In the genomic region with DNA sequence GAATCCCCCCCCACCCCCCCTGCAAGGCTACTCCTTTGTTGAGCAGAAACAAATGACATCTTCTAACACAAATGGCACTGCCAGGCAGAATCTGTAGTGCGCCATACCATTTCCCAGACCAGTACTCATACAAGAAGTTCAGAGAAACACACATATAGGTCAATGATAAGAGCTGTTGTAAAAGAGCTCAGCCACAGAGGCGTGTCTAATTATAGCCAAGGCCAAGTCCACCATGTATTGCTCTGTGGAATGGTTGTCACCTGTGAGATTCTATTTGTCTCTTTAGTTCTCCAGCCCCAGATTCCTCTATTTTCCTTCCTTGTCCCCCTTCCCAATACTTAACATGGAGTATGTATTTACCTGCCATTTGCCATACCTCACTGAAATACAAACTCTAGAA, we compare ENCODE assay signal across 21 mouse cellular contexts.
"Had no signal": no experiment of that assay in that cellular context is flagged by ENCODE, and none has a peak within 500 bp of the region (broad histone marks: within the 10 kb centered on the region; RNA-seq: fewer than 3 reads in every experiment).

No protein-coding gene starts in this region.

- ATAC-seq: forebrain, postnatal 0 days; hindbrain, postnatal 0 days had no signal

- H3K36me3 ChIP-seq: heart, embryonic 10.5 days; heart, embryonic 12.5 days; hindbrain, embryonic 13.5 days; hindbrain, embryonic 15.5 days; limb, embryonic 13.5 days; limb, embryonic 15.5 days had no signal

- H3K27ac ChIP-seq: heart, embryonic 10.5 days; hindbrain, embryonic 13.5 days; hindbrain, embryonic 15.5 days; hindbrain, postnatal 0 days; layer of hippocampus, adult 2 months; left cerebral cortex, adult 2 months; limb, embryonic 13.5 days; limb, embryonic 15.5 days had no signal

- DNase-seq: forebrain, postnatal 0 days; gastrocnemius, postnatal 14 days; gastrocnemius, postnatal 36 days; heart, adult 18-20 months; heart, postnatal 14 days; heart, postnatal 36 days; kidney, adult 18-20 months; kidney, adult 8-10 months; kidney, postnatal 10 days; kidney, postnatal 25 days; kidney, postnatal 4 days; left cerebral cortex, postnatal 4 days had no signal

- H3K9me3 ChIP-seq: heart, embryonic 10.5 days; heart, embryonic 12.5 days; hindbrain, embryonic 13.5 days; hindbrain, embryonic 15.5 days; limb, embryonic 13.5 days; limb, embryonic 15.5 days had no signal

- H3K4me3 ChIP-seq: heart, embryonic 10.5 days; heart, embryonic 12.5 days; hindbrain, embryonic 13.5 days; hindbrain, embryonic 15.5 days; layer of hippocampus, adult 2 months; left cerebral cortex, adult 2 months; limb, embryonic 13.5 days; limb, embryonic 15.5 days had no signal

- H3K4me1 ChIP-seq: hindbrain, embryonic 13.5 days; hindbrain, embryonic 15.5 days; limb, embryonic 13.5 days; limb, embryonic 15.5 days had no signal

- H3K27me3 ChIP-seq: heart, embryonic 12.5 days; hindbrain, embryonic 13.5 days; hindbrain, embryonic 15.5 days; limb, embryonic 13.5 days; limb, embryonic 15.5 days had no signal

- H3K4me2 ChIP-seq: heart, embryonic 12.5 days; hindbrain, embryonic 13.5 days; hindbrain, embryonic 15.5 days; limb, embryonic 13.5 days; limb, embryonic 15.5 days had no signal

- H3K9ac ChIP-seq: forebrain, postnatal 0 days; heart, embryonic 12.5 days; hindbrain, embryonic 13.5 days; hindbrain, embryonic 15.5 days; limb, embryonic 13.5 days; limb, embryonic 15.5 days had no signal
